Mouse (Mus musculus) large intestine, adult 2 months (tissue): ENCODE measurements around the gene S100a3. TPM values are rescaled to one million over a fixed set of nuclear protein-coding genes. Genes with fewer than 3 reads are reported as not detected.

Source experiments
- DNase-seq: peaks from one replicate; pipeline ENCODE4 v3.0.0-alpha.2; 2012; ENCODE audit warnings: low read depth, low spot score
- WGBS: fragments of 180-500 bp; shearing (Covaris S2); methylation state at CpG from one replicate; pipeline ENCODE4 v1.1.7; 2018; 5-methylcytosine and 5-hydroxymethylcytosine counted together
- polyA plus RNA-seq: library from polyadenylated mRNA; depleted of rRNA; stranded (reverse); fragments of >200 nt; gene quantifications from 2 replicates; pipeline ENCODE4 v1.2.3, GENCODE M21; 2012

The S100a3 gene
- polyA plus RNA-seq, 1 experiment, result 0.76 TPM

DNA sequence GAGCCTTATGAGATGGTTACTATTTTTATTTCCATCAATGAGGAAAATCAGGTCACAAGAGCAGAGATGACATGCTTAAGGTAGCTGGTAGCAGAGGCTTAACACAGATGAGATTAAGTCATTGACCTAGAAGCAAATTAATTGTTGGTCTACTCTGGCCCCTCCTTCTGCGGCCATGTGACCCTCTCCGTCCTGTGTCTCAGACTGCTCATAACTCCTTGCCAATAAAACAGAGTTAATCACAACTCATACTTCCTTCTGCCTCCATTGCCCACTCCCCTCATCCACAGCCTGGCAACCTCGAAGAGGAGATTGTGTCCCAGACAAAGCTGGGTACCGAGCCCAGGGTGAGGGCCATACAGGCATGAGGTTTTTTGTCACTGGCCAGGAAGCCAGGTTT lies 37.8 kb downstream of the S100a3 start:
- no peak for DNase-seq
- 76% methylated on average over 4 of the region's 4 CpGs for WGBS

DNA sequence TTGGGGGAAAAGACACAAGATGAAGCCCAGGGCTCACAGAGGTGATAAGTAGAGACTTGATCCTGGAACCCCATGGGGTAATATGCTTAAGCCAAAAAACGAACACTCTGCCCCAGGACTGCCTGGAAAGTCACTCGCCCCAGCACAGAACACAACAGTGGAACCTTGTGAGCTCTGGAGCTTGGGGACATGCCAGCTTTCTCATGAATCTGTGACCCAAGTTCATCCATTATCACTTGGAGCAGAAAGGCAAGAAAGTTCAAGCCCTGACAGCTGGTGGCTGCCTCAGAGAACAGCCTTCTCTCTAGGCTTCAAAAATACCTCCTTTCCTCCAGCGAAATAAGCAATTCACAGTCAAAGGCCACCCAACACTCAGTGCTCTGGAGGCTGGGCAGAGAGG lies 39.0 kb downstream of the S100a3 start:
- no peak for DNase-seq

DNA sequence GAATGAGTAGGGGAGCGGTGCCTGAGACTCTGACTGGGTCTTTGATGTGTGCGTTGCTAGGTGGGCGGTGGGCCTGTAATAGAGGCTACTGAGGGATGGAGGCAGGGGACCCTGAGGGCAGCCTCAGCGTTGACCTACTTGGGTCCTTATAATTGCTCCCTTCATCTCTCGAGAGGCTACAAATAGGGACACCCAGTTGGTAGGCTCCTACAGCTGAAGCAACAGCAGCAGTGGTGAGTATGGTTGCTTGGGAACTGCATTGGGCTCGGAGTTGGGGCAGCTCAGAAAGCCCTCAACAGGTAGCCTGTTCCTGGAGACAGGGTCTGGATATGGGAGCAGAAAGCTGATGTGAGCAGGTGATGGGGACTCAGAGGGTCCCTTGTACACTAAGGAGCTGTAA lies 39.7 kb downstream of the S100a3 start:
- DNase-seq, result no peak
- 90% methylated on average over 6 of the region's 6 CpGs for WGBS

More for the DNA sequence above, 39.0 kb downstream of the S100a3 start:
- 64% methylated on average over 3 of the region's 3 CpGs for WGBS

DNA sequence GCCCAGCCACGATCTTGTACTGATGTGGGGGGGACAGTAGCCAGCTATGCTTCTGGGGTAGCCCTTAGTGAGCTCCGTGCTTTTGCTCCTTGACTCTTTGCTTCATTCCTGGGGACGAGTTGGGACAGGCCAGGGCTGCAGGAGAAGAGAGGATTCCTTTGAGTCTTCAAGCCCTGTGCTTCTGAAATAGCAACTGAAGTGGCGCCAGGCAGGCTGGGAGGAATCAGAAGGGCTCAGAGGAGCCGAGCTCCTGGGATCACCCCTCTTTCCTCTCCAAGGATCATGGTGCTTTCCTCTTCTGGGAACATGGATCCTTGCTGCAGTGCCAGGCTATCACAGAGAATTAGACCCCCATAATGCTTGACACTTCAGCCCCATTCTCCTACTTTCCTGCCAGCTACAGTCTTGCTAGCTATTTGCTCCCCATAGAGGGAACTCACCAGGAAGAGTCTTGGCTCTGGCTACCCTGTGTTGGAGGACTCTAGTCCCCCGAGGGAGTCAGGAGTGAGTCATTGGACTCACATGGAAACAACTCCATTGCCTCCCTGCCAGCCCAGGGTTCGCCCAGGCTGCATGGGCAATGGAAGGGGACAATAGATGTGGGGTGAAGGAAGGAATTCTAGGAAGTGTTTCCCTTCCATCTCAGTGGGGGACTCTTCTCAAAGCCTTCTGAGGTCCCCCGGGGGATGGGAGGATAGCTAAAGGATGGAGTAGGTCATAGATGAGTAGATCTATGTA lies 40.2 kb downstream of the S100a3 start:
- no peak for DNase-seq
- 72% methylated on average over 8 of the region's 8 CpGs for WGBS

DNA sequence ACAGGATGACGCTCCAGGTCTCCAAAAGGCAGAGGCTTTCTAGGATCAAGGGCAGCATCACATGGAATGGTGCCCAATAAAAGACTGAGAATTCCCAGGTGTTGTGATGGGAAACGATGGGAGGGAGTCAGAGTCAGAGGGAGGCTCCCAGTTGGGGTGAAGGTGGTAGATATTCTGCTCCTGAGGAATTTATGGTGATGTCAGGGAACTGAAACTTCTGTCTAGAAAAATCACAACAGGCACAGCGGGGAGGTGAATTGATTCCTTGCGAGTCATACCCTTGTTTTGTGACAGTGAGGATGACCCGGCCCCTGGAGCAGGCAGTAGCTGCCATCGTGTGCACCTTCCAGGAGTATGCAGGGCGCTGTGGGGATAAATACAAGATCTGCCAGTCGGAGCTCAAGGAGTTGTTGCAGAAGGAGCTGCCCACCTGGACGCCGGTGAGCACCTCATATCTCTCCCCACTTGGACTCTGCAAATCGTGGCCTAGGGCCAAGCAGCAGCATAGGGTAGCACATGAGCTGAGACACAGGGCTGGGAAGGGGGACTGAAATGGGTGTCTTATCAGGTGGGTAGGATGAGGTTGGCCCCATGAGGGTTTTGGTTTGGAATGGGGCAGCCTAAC lies 41.2 kb downstream of the S100a3 start, which contains the start of gene Gm42674:
Gene Gm42674 (plus strand): TSS at position 419 of the 625 bp plus-strand sequence.
- no peak for DNase-seq
- WGBS, result 81% methylated on average over 11 of the region's 11 CpGs

DNA sequence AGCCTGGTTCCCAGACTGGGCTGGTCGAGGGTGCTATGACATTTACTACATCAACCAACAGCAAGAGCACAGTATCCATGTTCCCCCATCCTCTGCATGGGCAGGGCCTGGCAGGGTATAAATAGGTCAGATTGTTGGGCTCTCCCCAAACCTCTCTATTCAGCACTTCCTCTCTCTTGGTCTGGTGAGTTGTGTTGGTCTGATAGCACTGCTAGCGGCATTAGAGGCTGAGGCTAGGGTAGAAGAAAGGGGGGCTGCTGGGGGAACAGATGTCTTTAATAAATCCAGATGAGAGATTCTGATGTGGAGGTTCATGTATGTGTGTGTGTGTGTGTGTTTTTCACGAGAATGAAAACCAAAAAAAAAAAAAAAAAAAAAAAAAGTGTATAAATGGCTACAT lies 43.2 kb downstream of the S100a3 start, which contains the start of gene S100a4:
Gene S100a4 (plus strand): TSS at position 149 of the 400 bp plus-strand sequence.
- no peak for DNase-seq
- 37% methylated on average over 3 of the region's 3 CpGs for WGBS

DNA sequence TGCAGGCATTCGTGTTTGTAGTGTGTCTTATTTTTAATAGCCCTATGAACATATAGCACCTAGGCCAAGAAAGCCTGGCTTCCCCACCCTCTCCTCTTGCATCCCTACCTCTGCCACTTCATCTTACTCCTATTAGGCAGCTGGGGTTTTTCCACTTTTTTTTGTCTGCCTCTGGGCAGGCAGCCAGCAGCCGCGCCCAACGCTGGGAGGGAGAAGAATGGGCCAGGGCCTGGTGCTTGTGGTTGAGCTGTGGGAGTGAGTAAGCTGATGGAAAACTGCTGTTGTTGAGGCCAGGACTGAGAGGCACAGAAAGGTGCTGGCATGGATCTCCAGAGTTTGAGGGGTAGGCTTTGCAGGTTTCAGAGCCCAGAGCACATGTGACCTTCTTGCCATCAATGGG lies 44.0 kb downstream of the S100a3 start:
- WGBS, result 12% methylated on average over 4 of the region's 4 CpGs
- no peak for DNase-seq

DNA sequence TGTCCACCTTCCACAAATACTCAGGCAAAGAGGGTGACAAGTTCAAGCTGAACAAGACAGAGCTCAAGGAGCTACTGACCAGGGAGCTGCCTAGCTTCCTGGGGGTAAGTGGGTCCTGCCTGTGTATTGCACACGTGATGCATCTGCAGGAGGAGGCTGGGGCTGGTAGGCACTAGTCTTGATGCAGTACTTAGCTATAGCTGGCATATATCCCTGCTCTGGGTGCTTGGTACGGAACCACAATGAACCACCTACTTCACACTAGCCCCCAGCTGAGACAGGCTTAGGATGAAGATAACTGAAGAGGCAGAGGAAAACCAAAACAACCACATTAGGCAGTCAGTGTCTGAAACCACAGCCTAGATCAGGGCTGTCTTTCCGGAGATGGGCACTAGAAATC lies 44.7 kb downstream of the S100a3 start:
- 84% methylated on average over 3 of the region's 3 CpGs for WGBS

DNA sequence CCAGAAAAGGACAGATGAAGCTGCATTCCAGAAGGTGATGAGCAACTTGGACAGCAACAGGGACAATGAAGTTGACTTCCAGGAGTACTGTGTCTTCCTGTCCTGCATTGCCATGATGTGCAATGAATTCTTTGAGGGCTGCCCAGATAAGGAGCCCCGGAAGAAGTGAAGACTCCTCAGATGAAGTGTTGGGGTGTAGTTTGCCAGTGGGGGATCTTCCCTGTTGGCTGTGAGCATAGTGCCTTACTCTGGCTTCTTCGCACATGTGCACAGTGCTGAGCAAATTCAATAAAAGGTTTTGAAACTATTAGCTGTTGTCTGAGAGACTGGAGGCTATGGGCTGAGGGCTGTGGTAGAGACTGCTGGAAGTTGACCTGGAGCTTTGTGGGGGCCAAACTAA lies 45.4 kb downstream of the S100a3 start:
- 88% methylated on average over 2 of the region's 2 CpGs for WGBS
- no peak for DNase-seq

More for the DNA sequence above, 44.7 kb downstream of the S100a3 start:
- no peak for DNase-seq

DNA sequence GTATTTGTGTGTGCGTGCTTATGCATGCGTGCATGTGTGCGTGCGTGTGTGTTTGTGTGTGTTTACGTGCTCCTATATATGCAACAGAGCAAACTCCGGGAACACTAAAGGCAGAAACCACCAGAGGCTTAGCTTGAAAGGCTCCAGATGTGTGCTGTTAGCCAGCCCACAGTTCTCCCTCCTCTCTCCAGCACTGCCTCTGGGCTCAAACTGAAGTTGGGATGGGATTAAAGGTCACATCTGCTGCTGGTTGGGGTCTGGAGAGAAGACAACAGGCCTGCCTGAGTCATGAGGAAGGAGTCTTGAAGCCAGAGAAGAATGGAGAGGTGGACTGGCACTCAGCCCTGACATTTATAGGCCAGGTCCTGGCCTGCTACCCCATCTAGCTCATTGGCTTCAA lies 45.8 kb downstream of the S100a3 start:
- DNase-seq, result no peak
- 78% methylated on average over 6 of the region's 6 CpGs for WGBS

DNA sequence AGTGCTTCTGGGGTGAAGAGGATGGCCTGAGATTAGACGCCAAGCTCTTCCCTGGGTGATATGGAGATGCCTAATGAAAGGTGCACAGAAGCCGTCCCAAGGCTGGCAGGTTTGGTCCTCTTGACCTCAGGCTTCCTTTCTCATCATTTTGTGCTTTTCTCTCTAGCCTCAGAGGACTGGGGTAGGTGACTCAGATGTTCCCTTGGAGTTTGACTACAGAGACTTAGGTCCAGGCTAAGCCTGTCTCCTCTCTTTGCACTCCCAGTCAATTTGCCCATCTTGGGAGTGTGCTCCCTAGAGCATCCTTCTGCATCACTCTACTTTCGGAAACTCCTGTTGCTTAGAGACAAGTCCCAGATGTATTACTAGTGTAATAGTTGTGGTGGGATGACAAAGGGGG lies 47.0 kb downstream of the S100a3 start:
- DNase-seq, result no peak
- 94% methylated on average over 3 of the region's 3 CpGs for WGBS

- no peak for DNase-seq
- 78% methylated on average over 3 of the region's 3 CpGs for WGBS
Measured at GRCm38 (mm10) chr3:90608223-90608622, 47.8 kb downstream of the S100a3 start, which contains the start of gene S100a5. Gene S100a5 (plus strand): TSS chr3:90608523.

- no peak for DNase-seq
Measured at GRCm38 (mm10) chr3:90609102-90609501, 48.7 kb downstream of the S100a3 start.

DNA sequence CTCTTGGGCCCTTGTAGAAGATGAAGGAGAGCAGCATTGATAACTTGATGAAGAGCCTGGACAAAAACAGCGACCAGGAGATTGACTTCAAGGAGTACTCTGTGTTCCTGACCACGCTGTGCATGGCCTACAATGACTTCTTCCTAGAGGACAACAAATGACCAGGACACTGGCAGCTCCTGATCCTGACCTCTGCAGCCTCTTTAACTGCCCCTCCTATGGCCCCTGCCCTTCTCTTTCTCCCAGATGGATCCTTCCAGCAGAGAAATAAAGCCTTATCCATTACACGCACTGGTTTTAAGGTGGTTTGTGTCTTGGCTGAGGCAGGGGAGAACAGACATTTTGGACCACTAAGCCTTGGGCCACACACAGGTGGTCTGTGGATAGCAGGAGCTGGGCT lies 51.1 kb downstream of the S100a3 start:
- DNase-seq, result no peak
- WGBS, result 91% methylated on average over 3 of the region's 3 CpGs

DNA sequence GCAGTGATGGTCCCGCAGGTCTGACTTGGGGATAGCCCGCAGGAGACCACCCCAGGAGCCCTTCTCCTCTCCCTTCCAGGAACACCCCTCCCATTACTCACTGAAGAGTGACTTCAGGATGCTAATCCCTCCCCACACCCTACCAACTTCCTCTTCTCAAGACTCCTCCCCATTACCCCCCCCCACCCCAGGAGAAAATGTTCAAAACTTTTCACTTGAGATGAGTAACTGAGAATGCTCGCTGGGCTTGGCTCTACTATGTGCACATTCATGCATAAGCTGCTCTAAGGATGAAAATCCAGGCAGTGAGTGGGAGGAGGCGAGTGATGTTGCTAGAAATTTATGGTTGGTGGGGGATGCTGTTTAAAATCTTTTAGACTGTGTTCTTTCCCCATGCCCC lies 51.7 kb downstream of the S100a3 start:
- 64% methylated on average over 4 of the region's 4 CpGs for WGBS
- no peak for DNase-seq

DNA sequence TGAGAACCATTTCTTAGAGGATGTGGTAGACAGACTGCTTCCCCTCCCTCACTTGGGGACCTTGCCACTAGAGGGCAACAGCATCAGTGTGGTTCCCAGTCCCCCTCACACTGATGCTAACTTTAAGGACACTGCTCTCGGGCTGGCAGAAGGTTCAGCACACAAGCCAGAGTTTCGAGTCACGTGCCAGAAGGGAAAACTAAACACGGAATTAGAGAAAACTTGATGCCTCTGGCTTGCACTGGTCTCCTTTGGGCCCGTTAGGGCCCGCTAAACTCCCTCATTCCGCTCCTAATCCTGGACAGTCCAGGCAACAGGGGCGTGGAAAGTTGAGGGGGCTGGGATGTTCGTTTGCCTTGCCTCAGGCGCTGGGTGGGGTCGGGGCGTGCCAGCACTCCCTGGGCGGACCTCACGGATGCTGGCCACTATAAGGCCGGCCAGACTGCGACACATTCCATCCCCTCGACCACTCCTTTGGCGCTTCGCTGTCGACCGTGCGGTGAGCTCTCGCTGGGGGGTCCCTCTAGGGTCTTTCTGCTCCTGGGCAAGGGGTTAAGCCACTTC lies 52.4 kb downstream of the S100a3 start, which contains the start of gene S100a6:
Gene S100a6 (plus strand): TSS at position 155 of the 564 bp plus-strand sequence.
- DNase-seq, result no peak
- 2% methylated on average over 23 of the region's 23 CpGs for WGBS

DNA sequence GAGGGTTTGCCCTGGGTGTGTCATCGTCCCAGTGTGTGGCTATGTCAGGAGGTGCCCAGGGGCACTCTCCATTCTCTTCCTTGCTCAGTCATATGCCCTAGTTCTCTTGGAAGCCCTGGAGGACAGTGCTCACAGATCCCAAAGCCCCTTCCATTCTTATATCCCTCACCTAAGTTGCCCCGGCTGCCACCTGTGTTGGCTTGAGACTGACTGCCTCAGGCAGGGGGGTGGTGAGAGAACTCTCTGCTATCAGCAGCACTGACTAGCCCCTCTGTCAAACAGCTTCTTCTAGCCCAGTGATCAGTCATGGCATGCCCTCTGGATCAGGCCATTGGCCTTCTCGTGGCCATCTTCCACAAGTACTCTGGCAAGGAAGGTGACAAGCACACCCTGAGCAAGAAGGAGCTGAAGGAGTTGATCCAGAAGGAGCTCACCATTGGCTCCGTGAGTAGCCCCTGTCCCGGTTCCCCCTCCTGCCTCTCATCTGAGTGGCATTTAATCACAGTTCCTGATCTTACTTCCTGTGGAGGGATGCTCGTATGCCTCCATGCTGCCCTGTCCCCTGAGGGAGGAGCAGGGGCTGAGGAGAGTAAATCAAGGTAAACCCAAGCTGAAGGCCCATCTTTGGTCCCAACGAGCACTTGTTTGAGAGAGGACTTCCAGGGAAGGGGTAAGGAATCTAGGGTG lies 53.2 kb downstream of the S100a3 start:
- DNase-seq, result no peak
- 25% methylated on average over 7 of the region's 7 CpGs for WGBS

GRCm38 (mm10) chr3:90614148-90614530 lies 53.8 kb downstream of the S100a3 start:
- no peak for DNase-seq
- WGBS, result 18% methylated on average over 6 of the region's 6 CpGs

DNA sequence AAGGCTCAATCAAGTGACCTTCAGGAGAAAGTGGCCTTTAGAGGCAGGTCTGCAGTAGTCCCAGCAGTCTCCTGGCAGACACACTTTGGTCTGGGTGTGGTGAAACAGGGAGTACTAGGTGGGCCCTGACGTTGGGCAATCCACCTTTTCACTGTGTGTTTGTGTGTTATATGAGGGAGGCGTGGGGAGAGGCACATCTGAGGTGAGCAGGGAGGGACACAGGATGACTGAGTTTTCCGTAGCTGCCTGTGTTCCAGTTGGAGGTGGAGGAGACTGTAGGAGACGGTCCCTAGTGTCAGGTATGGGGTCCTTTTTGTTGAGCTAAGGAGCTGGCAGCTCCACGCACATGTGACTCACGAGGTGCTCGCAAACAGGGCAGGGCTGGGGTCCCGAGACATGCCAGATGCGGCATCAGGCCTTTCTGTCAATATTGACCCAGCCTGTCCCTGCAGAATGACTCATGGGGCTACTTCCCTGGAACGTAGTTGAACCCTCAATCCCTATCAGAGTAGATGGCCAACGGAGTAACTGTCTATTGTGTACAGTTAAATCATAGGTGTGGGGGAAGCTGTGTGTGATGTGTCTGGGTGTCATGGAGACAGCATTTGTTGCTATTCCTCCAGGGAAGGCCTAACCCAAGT lies 54.4 kb downstream of the S100a3 start:
- WGBS, result 8% methylated on average over 11 of the region's 11 CpGs

DNA sequence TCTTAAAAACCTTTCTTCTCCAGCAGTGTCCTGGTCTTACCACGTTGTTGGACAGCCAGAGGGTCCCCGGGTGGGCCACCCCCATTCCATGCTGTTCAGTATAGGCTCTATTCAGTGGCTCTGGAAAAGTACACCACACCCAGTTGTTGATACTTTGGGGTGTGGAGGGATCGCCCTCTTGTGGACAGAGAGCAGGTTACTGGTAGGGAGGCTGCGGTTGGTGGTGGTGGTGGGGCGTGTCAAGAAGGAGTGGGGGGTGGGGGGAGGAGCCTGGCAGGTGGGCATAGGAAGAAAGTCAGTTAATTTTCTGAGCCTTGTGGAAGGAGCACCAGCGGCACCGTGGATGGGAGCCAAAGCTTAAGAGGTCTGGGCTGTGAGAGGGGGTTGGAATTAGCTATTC lies 55.0 kb downstream of the S100a3 start:
- DNase-seq, result no peak
- 5% methylated on average over 7 of the region's 7 CpGs for WGBS

More for the DNA sequence above, 54.4 kb downstream of the S100a3 start:
- DNase-seq, result peak; percentile 81
